Mouse (Mus musculus) liver, embryonic 14.5 days (tissue): Measurements from ENCODE around the gene Ppib.

Experiments
- CTCF ChIP-seq: IDR thresholded peaks from 2 replicates; pipeline ENCODE4 v1.5.1; 2016; ENCODE audit warnings: antibody characterized with exemption, low read depth, control low read depth
- EP300 ChIP-seq: IDR thresholded peaks from 2 replicates; pipeline ENCODE4 v1.6.1; 2016; ENCODE audit warnings: antibody characterized with exemption, low read depth

GRCm38 (mm10) chr9:66049931-66050601, 10.0 kb upstream of the Ppib start:
- TF ChIP-seq CTCF (peak; percentile 19; the same call in 1 of the 2 replicates), EP300 (no peak)
